Mouse (Mus musculus): Measurements from ENCODE around the gene Odc1.

Gene Odc1

GRCm38 (mm10) chr12:17586011-17586410 is 41.4 kb downstream of the Odc1 start:
- DNase-seq (ENCODE audit: extremely low spot score, low spot score): no peak

GRCm38 (mm10) chr12:17588436-17588835 is 43.8 kb downstream of the Odc1 start:
- no peak for DNase-seq (ENCODE audit: extremely low spot score, low spot score)

- DNase-seq (ENCODE audit: extremely low spot score, low spot score): no peak
Observed at GRCm38 (mm10) chr12:17588906-17589612, 44.5 kb downstream of the Odc1 start.

- no peak for DNase-seq (ENCODE audit: extremely low spot score, low spot score)
Observed at GRCm38 (mm10) chr12:17591249-17591648, 46.7 kb downstream of the Odc1 start.

GRCm38 (mm10) chr12:17593956-17594355 is 49.4 kb downstream of the Odc1 start:
- no peak for DNase-seq (ENCODE audit: extremely low spot score, low spot score)

GRCm38 (mm10) chr12:17594701-17595100 is 50.1 kb downstream of the Odc1 start:
- DNase-seq (ENCODE audit: extremely low spot score, low spot score): no peak

GRCm38 (mm10) chr12:17595166-17595565 is 50.6 kb downstream of the Odc1 start:
- no peak for DNase-seq (ENCODE audit: extremely low spot score, low spot score)
